Comparison of ENCODE assay signal across 8 mouse cellular contexts in genomic region chr5:129941495-129942045, GRCm38 (mm10). TPM values are rescaled to one million over a fixed set of nuclear protein-coding genes. Genes with fewer than 3 reads are reported as not detected.
A peak's percentile ranks its signal among the peaks of the same experiment; 100 is the strongest.
DNase-seq lines count a peak whose midpoint lies in the region; ATAC-seq lines count a peak whose summit lies in the region.

Gene Vkorc1l1, plus strand, starts transcription at chr5:129941970.

- under 1% methylated on average over 51 of the region's 59 CpGs for WGBS in lung, embryonic 16.5 days

- H3K9me3 ChIP-seq in lung, embryonic 16.5 days (ENCODE audit: control insufficient read depth, low read length), result no peaks in the 10 kb centered on the region

- H3K27me3 ChIP-seq in lung, embryonic 16.5 days (ENCODE audit: control insufficient read depth, insufficient read depth, low read depth, low read length), result no peaks in the 10 kb centered on the region

- peaks cover 5% of the 10 kb centered on the region; the same call in 1 of the 2 replicates for H3K36me3 ChIP-seq in lung, embryonic 16.5 days (ENCODE audit: control insufficient read depth, insufficient read depth, low read length)

- H3K4me3 ChIP-seq in lung, embryonic 16.5 days (ENCODE audit: low read length), result peak within 1 kb of the TSS; percentile 88

- DNase-seq in MEL-GATA-1-ER (ENCODE audit: extremely low read depth, low read depth), result peak; percentile 86
- peak; percentile 99 for DNase-seq in cerebellum, adult 8-10 months
- DNase-seq in forelimb bud, embryonic 11.5 days (ENCODE audit: low read depth, low spot score), result peak; percentile 100
- peak; percentile 90 for DNase-seq in layer of hippocampus, adult 9-10 months (ENCODE audit: low spot score)
- peak; percentile 93 for DNase-seq in ovary, postnatal 10 days (ENCODE audit: low spot score)
- DNase-seq in thymus, postnatal 10 days (ENCODE audit: low spot score in 2 of 2), result peak; percentile 97 to 99

- peaks cover 9% of the 10 kb centered on the region for H3K4me1 ChIP-seq in lung, embryonic 16.5 days (replicated peaks; ENCODE audit: control insufficient read depth, insufficient read depth, low read length)

- peak within 1 kb of the TSS; percentile 89 for H3K9ac ChIP-seq in lung, embryonic 16.5 days (ENCODE audit: low read length)

- peak within 1 kb of the TSS; percentile 90 for H3K4me2 ChIP-seq in lung, embryonic 16.5 days (ENCODE audit: low read depth, low read length)

- peak; percentile 95 for ATAC-seq in hematopoietic stem cell, adult 5-6 weeks (replicated peaks in 1 of 2; ENCODE audit: insufficient read depth in 1 of 2, low FRiP score in 2 of 2, low TSS enrichment in 1 of 2, low read depth in 1 of 2, poor library complexity in 2 of 2, severe bottlenecking in 2 of 2)
- ATAC-seq in lung, embryonic 16.5 days (ENCODE audit: low read depth), result peak; percentile 98

- peak within 1 kb of the TSS; percentile 69 for H3K27ac ChIP-seq in lung, embryonic 16.5 days (ENCODE audit: low read length)

RNA-seq across cellular contexts. Expression of gene Vkorc1l1, which starts in this region (rescaled TPM):
- 29.8 and 31.8 TPM in 2 replicates for total RNA-seq in hematopoietic stem cell, adult 5-6 weeks (2017)
- polyA plus RNA-seq in lung, embryonic 16.5 days (2015; fragmentation: Nextera tagmentation; extraction: Ambion mirVana), result 18.8 and 19.2 TPM in 2 replicates

Comparison
In these comparisons a context has a peak if more than half of its experiments do, and no peak if none do; other contexts are left out.
1. Peak in every context shown above with its lines: DNase-seq, ATAC-seq, H3K4me3 ChIP-seq and H3K27ac ChIP-seq.